Comparison of ENCODE assay signal across 23 mouse cellular contexts in the genomic region with DNA sequence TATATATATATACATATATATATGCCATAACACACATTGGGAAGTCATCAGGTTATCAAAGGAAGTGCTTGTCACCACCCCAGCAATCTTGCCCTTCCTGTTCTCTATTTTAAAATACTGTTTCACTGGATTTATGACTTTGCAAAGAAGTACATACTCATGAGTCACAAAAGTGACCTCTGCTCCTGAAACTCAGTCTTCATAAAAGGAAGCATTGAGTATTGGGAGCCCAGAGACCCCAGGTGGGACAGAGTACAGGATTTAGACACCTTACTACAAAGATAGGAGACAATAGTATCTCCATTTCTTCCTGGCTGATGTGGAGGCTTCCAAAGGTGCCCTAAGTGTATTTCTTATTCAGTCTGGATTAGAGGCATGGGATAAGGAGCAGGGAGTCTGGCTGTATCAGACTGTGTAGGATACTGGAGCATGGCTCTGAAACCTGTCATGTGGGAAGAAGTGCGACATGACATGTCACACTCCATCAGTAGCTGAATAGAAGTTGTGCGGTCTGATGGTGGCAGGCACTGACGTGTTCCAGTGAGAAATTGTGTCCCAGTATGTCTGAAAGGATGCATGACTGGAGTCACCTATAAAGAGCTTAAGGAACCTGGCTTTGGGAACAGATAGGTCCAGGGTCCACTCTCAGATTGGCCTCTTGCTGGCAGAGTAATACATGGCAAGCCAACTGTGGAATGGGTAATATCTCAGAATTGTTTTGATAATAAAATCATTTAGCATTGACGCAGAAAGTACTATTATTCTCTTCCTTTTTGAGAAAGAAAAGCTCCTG.
DNase-seq lines count a peak whose midpoint lies in the region; ATAC-seq and TF ChIP-seq lines count a peak whose summit lies in the region.
"Had no signal": no experiment of that assay in that cellular context is flagged by ENCODE, and none has a peak within 500 bp of the region (broad histone marks: within the 10 kb centered on the region; RNA-seq: fewer than 3 reads in every experiment).

No protein-coding gene starts in this region.

- TF ChIP-seq CTCF in intestine, postnatal 0 days (IDR thresholded peaks at IDR 0.05; ENCODE audit: low read depth), result no peak

- H3K36me3 ChIP-seq in heart, embryonic 11.5 days (ENCODE audit: control insufficient read depth, insufficient read depth, low read length), result no peaks in the 10 kb centered on the region
- H3K36me3 ChIP-seq in heart, embryonic 14.5 days (ENCODE audit: control insufficient read depth, insufficient read depth, low read length), result no peaks in the 10 kb centered on the region
- H3K36me3 ChIP-seq in intestine, embryonic 14.5 days (ENCODE audit: control insufficient read depth, insufficient read depth, low read length), result no peaks in the 10 kb centered on the region
- no peaks in the 10 kb centered on the region for H3K36me3 ChIP-seq in intestine, postnatal 0 days (ENCODE audit: control insufficient read depth, insufficient read depth)
- no peaks in the 10 kb centered on the region for H3K36me3 ChIP-seq in intestine, embryonic 16.5 days (ENCODE audit: control insufficient read depth, insufficient read depth, low read length)
- H3K36me3 ChIP-seq: forebrain, embryonic 15.5 days; G1E; hindbrain, embryonic 12.5 days; hindbrain, embryonic 15.5 days; kidney, embryonic 15.5 days had no signal

- H3K9me3 ChIP-seq in heart, embryonic 11.5 days (replicated peaks; ENCODE audit: control insufficient read depth, low read length), result no peaks in the 10 kb centered on the region
- no peaks in the 10 kb centered on the region for H3K9me3 ChIP-seq in heart, embryonic 14.5 days (ENCODE audit: control insufficient read depth, low read length)
- no peaks in the 10 kb centered on the region for H3K9me3 ChIP-seq in intestine, embryonic 14.5 days (ENCODE audit: control insufficient read depth, low read length)
- no peaks in the 10 kb centered on the region for H3K9me3 ChIP-seq in intestine, postnatal 0 days (ENCODE audit: control insufficient read depth)
- H3K9me3 ChIP-seq in intestine, embryonic 16.5 days (ENCODE audit: control insufficient read depth, low read length), result no peaks in the 10 kb centered on the region
- H3K9me3 ChIP-seq: forebrain, embryonic 15.5 days; G1E; hindbrain, embryonic 12.5 days; hindbrain, embryonic 15.5 days; kidney, embryonic 15.5 days had no signal

- H3K27ac ChIP-seq in heart, embryonic 11.5 days (ENCODE audit: low read depth, low read length), result peak overlapping the region; percentile 41; the same call in 1 of the 2 replicates
- peak overlapping the region; percentile 52 to 61 for H3K27ac ChIP-seq in heart, embryonic 14.5 days (replicated peaks in 1 of 2; ENCODE audit: control insufficient read depth in 1 of 2, insufficient read depth in 1 of 2, low read depth in 2 of 2, low read length in 2 of 2)
- H3K27ac ChIP-seq in intestine, embryonic 14.5 days (ENCODE audit: low read depth), result no peak overlapping the region
- no peak overlapping the region for H3K27ac ChIP-seq in intestine, postnatal 0 days (ENCODE audit: low read depth, low read length)
- no peak overlapping the region; the same call in 1 of the 2 replicates for H3K27ac ChIP-seq in intestine, embryonic 16.5 days (ENCODE audit: low read length)
- H3K27ac ChIP-seq: forebrain, embryonic 15.5 days; hindbrain, embryonic 12.5 days; hindbrain, embryonic 15.5 days; kidney, embryonic 15.5 days had no signal

- H3K9ac ChIP-seq in heart, embryonic 11.5 days (ENCODE audit: low read depth, low read length), result no peak overlapping the region
- H3K9ac ChIP-seq in heart, embryonic 14.5 days (ENCODE audit: low read length), result no peak overlapping the region
- H3K9ac ChIP-seq in intestine, embryonic 14.5 days (ENCODE audit: low read length), result no peak overlapping the region
- H3K9ac ChIP-seq in intestine, postnatal 0 days (ENCODE audit: low read depth, low read length), result no peak overlapping the region
- no peak overlapping the region for H3K9ac ChIP-seq in intestine, embryonic 16.5 days (ENCODE audit: low read depth, low read length)
- H3K9ac ChIP-seq: forebrain, embryonic 15.5 days; hindbrain, embryonic 12.5 days; hindbrain, embryonic 15.5 days; kidney, embryonic 15.5 days had no signal

- no peak for DNase-seq in heart, postnatal 36 days
- DNase-seq in heart, postnatal 14 days, result no peak
- DNase-seq in intestine, embryonic 14.5 days (ENCODE audit: low spot score), result no peak
- DNase-seq: adrenal gland, postnatal 10 days; adrenal gland, postnatal 36 days; B cell, adult 2 months; cerebellum, adult 18-20 months; cerebellum, adult 9-10 months; cerebellum, postnatal 14 days; gastrocnemius, postnatal 25 days; kidney, adult 11 months; kidney, adult 8-10 months had no signal

- 51% methylated on average over 4 of the region's 4 CpGs for WGBS in heart, embryonic 11.5 days (ENCODE audit: insufficient replicate concordance)
- 45% methylated on average over 4 of the region's 4 CpGs for WGBS in heart, embryonic 14.5 days
- WGBS in intestine, embryonic 14.5 days, result 82% methylated on average over 4 of the region's 4 CpGs
- WGBS in intestine, postnatal 0 days, result 76% methylated on average over 4 of the region's 4 CpGs
- WGBS in intestine, embryonic 16.5 days, result 83% methylated on average over 4 of the region's 4 CpGs

- H3K4me2 ChIP-seq in heart, embryonic 11.5 days, result no peak overlapping the region
- H3K4me2 ChIP-seq in heart, embryonic 14.5 days (ENCODE audit: low read length), result no peak overlapping the region
- H3K4me2 ChIP-seq in intestine, embryonic 14.5 days (ENCODE audit: low read length), result no peak overlapping the region
- H3K4me2 ChIP-seq in intestine, postnatal 0 days (replicated peaks; ENCODE audit: low read depth), result no peak overlapping the region
- H3K4me2 ChIP-seq in intestine, embryonic 16.5 days (ENCODE audit: low read depth, low read length), result no peak overlapping the region
- H3K4me2 ChIP-seq: forebrain, embryonic 15.5 days; hindbrain, embryonic 12.5 days; hindbrain, embryonic 15.5 days; kidney, embryonic 15.5 days had no signal

- 0 out of 2 replicates have a peak, but pooled peaks have one; percentile 22 for ATAC-seq in heart, embryonic 11.5 days (replicated peaks; ENCODE audit: insufficient number of reproducible peaks, low FRiP score, low TSS enrichment)
- ATAC-seq in heart, embryonic 14.5 days (ENCODE audit: insufficient number of reproducible peaks, insufficient read depth, low FRiP score, low read depth), result peak; percentile 31; the same call in 1 of the 2 replicates
- 0 out of 2 replicates have a peak, but pooled peaks have one; percentile 19 for ATAC-seq in intestine, embryonic 14.5 days (replicated peaks; ENCODE audit: low FRiP score, low TSS enrichment, low read depth)
- ATAC-seq in intestine, postnatal 0 days, result no peak
- ATAC-seq in intestine, embryonic 16.5 days, result peak; percentile 71
- ATAC-seq: forebrain, embryonic 15.5 days; Patski had no signal

- H3K4me3 ChIP-seq in heart, embryonic 11.5 days (ENCODE audit: low read depth, low read length), result no peak overlapping the region
- H3K4me3 ChIP-seq in heart, embryonic 14.5 days (ENCODE audit: control insufficient read depth in 1 of 2, insufficient read depth in 1 of 2, low read depth in 1 of 2, low read length in 2 of 2), result no peak overlapping the region
- no peak overlapping the region for H3K4me3 ChIP-seq in intestine, embryonic 14.5 days (ENCODE audit: low read depth, low read length)
- H3K4me3 ChIP-seq in intestine, postnatal 0 days (ENCODE audit: low read depth, low read length), result no peak overlapping the region
- no peak overlapping the region for H3K4me3 ChIP-seq in intestine, embryonic 16.5 days (ENCODE audit: low read length)
- H3K4me3 ChIP-seq: forebrain, embryonic 15.5 days; hindbrain, embryonic 12.5 days; hindbrain, embryonic 15.5 days; kidney, embryonic 15.5 days had no signal

- H3K4me1 ChIP-seq in heart, embryonic 11.5 days (ENCODE audit: control insufficient read depth, insufficient read depth, low read length), result no peaks in the 10 kb centered on the region
- peaks cover 2 to 19% of the 10 kb centered on the region in 2 experiments; a peak in 3 of 4 replicates for H3K4me1 ChIP-seq in heart, embryonic 14.5 days (ENCODE audit: control insufficient read depth in 2 of 2, insufficient read depth in 2 of 2, low read length in 2 of 2)
- H3K4me1 ChIP-seq in intestine, embryonic 14.5 days (replicated peaks; ENCODE audit: control insufficient read depth, insufficient read depth, low read length), result no peaks in the 10 kb centered on the region
- H3K4me1 ChIP-seq in intestine, postnatal 0 days (replicated peaks; ENCODE audit: control insufficient read depth, insufficient read depth, low read length), result no peaks in the 10 kb centered on the region
- H3K4me1 ChIP-seq in intestine, embryonic 16.5 days (ENCODE audit: control insufficient read depth, insufficient read depth, low read length), result no peaks in the 10 kb centered on the region
- H3K4me1 ChIP-seq: hindbrain, embryonic 12.5 days; hindbrain, embryonic 15.5 days; kidney, embryonic 15.5 days had no signal

- intact Hi-C loops in heart, postnatal 36 days (cut with DNase I), result no loop called here
- intact Hi-C loops in heart, postnatal 14 days (cut with DNase I), result no loop called here

- H3K27me3 ChIP-seq in heart, embryonic 11.5 days (ENCODE audit: control insufficient read depth, insufficient read depth, low read length), result no peaks in the 10 kb centered on the region
- H3K27me3 ChIP-seq in heart, embryonic 14.5 days (ENCODE audit: control insufficient read depth, insufficient read depth, low read length), result no peaks in the 10 kb centered on the region
- H3K27me3 ChIP-seq in intestine, embryonic 14.5 days (replicated peaks; ENCODE audit: control insufficient read depth, insufficient read depth, low read length), result no peaks in the 10 kb centered on the region
- no peaks in the 10 kb centered on the region for H3K27me3 ChIP-seq in intestine, postnatal 0 days (replicated peaks; ENCODE audit: control insufficient read depth, insufficient read depth, low read length)
- no peaks in the 10 kb centered on the region for H3K27me3 ChIP-seq in intestine, embryonic 16.5 days (replicated peaks; ENCODE audit: control insufficient read depth, insufficient read depth, low read length)
- H3K27me3 ChIP-seq: CH12.LX; forebrain, embryonic 15.5 days; hindbrain, embryonic 12.5 days; hindbrain, embryonic 15.5 days; kidney, embryonic 15.5 days; Patski had no signal

Comparison
In these comparisons a context has a peak if more than half of its experiments do, and no peak if none do; other contexts are left out.
1. H3K27ac ChIP-seq: peak in heart, embryonic 11.5 days (single experiment) and heart, embryonic 14.5 days (2 of 2); none in intestine, embryonic 14.5 days (single experiment), intestine, postnatal 0 days (single experiment) and intestine, embryonic 16.5 days (single experiment).